Mouse (Mus musculus) kidney, adult 2 months (tissue): Measurements from ENCODE around the gene Sfswap.

Source experiments
- CTCF ChIP-seq: fragments of 200-500 bp; conservative IDR thresholded peaks from 2 replicates; pipeline ENCODE4 v1.5.1; 2011; ENCODE audit warnings: low read depth, mild to moderate bottlenecking, control low read depth, low read length, moderate library complexity, mixed read lengths; ENCODE audit not compliant: insufficient read depth, insufficient read length
- POLR2A ChIP-seq: fragments of 200-500 bp; IDR thresholded peaks from one replicate; pipeline ENCODE4 v1.6.1; 2011; ENCODE audit warnings: low read depth, low read length, control low read depth

- TF ChIP-seq CTCF = no peak
- TF ChIP-seq POLR2A = no peak
Observed at GRCm38 (mm10) chr5:129529571-129529970, 28.6 kb downstream of the Sfswap start.
